Mouse (Mus musculus): ENCODE measurements around the gene Hus1. TPM values are rescaled to one million over a fixed set of nuclear protein-coding genes. Genes with fewer than 3 reads are reported as not detected.
A peak's percentile ranks its signal among the peaks of the same experiment; 100 is the strongest.

The Hus1 gene
- total RNA-seq (2021): 10 to 100 TPM in 1 of 2 experiments, 1 to 10 TPM in 1; 9.4 to 10.6 TPM

- intact Hi-C loops (cut with DNase I): no loop called here
- DNase-seq: peak; percentile 85
Observed at GRCm38 (mm10) chr11:9010853-9011339, at the start of gene Hus1. TSS of gene Hus1 (minus strand) at chr11:9011191.

- DNase-seq: no peak
- intact Hi-C loops (cut with DNase I): no loop called here
Observed at GRCm38 (mm10) chr11:9060484-9060883, 49.5 kb upstream of the Hus1 start.

- DNase-seq: no peak
- intact Hi-C loops (cut with DNase I): no loop called here
Observed at GRCm38 (mm10) chr11:9060029-9060428, 49.0 kb upstream of the Hus1 start.

GRCm38 (mm10) chr11:9057711-9058110, 46.7 kb upstream of the Hus1 start:
- no peak for DNase-seq
- intact Hi-C loops (cut with DNase I): no loop called here

- DNase-seq: no peak
- intact Hi-C loops (cut with DNase I): no loop called here
Observed at GRCm38 (mm10) chr11:9056937-9057336, 45.9 kb upstream of the Hus1 start.

GRCm38 (mm10) chr11:9051895-9052294, 40.9 kb upstream of the Hus1 start:
- intact Hi-C loops (cut with DNase I): no loop called here

GRCm38 (mm10) chr11:9050241-9050640, 39.2 kb upstream of the Hus1 start:
- intact Hi-C loops (cut with DNase I): no loop called here
- no peak for DNase-seq

More at GRCm38 (mm10) chr11:9051895-9052294, 40.9 kb upstream of the Hus1 start:
- no peak for DNase-seq

- intact Hi-C loops (cut with DNase I): no loop called here
- peak; percentile 8 for DNase-seq
Observed at GRCm38 (mm10) chr11:9048703-9049060, 37.7 kb upstream of the Hus1 start, which contains the start of gene Sun3. TSS of gene Sun3 (minus strand) at chr11:9048991.

- intact Hi-C loops (cut with DNase I): no loop called here
- DNase-seq: peak; percentile 88
Observed at GRCm38 (mm10) chr11:9048011-9048702, 37.2 kb upstream of the Hus1 start, which contains the start of gene Gm11992. TSS of gene Gm11992 (plus strand) at chr11:9048594.

GRCm38 (mm10) chr11:9047044-9047443, 36.1 kb upstream of the Hus1 start:
- DNase-seq: no peak
- intact Hi-C loops (cut with DNase I): no loop called here

GRCm38 (mm10) chr11:9046546-9046945, 35.6 kb upstream of the Hus1 start:
- intact Hi-C loops (cut with DNase I): no loop called here
- DNase-seq: no peak

GRCm38 (mm10) chr11:9031530-9031929, 20.5 kb upstream of the Hus1 start:
- intact Hi-C loops (cut with DNase I): no loop called here
- no peak for DNase-seq

GRCm38 (mm10) chr11:9025211-9025610, 14.2 kb upstream of the Hus1 start:
- intact Hi-C loops (cut with DNase I): no loop called here
- no peak for DNase-seq

- no peak for DNase-seq
- intact Hi-C loops (cut with DNase I): no loop called here
Observed at GRCm38 (mm10) chr11:9024782-9025181, 13.8 kb upstream of the Hus1 start.

- intact Hi-C loops (cut with DNase I): no loop called here
- DNase-seq: no peak
Observed at GRCm38 (mm10) chr11:9020207-9020606, 9.2 kb upstream of the Hus1 start.

GRCm38 (mm10) chr11:9018491-9019267, 7.7 kb upstream of the Hus1 start:
- DNase-seq: no peak
- intact Hi-C loops (cut with DNase I): no loop called here

- no peak for DNase-seq
- intact Hi-C loops (cut with DNase I): no loop called here
Observed at GRCm38 (mm10) chr11:9014740-9015139, 3.7 kb upstream of the Hus1 start.

- intact Hi-C loops (cut with DNase I): no loop called here
Observed at GRCm38 (mm10) chr11:9011348-9011747, 357 bp upstream of the Hus1 start.

GRCm38 (mm10) chr11:9010416-9010815, 575 bp downstream of the Hus1 start:
- intact Hi-C loops (cut with DNase I): no loop called here
- DNase-seq: peak; percentile 27

More at GRCm38 (mm10) chr11:9011348-9011747, 357 bp upstream of the Hus1 start:
- peak; percentile 5 for DNase-seq

- DNase-seq: no peak
- intact Hi-C loops (cut with DNase I): no loop called here
Observed at GRCm38 (mm10) chr11:9008761-9009160, 2.2 kb downstream of the Hus1 start.

GRCm38 (mm10) chr11:8988084-8988483, 22.9 kb downstream of the Hus1 start:
- intact Hi-C loops (cut with DNase I): no loop called here
- DNase-seq: no peak

GRCm38 (mm10) chr11:8986058-8986457, 24.9 kb downstream of the Hus1 start:
- intact Hi-C loops (cut with DNase I): no loop called here
- DNase-seq: no peak
